Mouse (Mus musculus): ENCODE results near the gene Olfr796.

Olfr796 gene

GRCm38 (mm10) chr10:129612470-129612869 is at the start of gene Olfr796:
Gene Olfr796, minus strand, starts transcription at chr10:129612570.
- DNase-seq (ENCODE audit: low spot score), result no peak

DNA sequence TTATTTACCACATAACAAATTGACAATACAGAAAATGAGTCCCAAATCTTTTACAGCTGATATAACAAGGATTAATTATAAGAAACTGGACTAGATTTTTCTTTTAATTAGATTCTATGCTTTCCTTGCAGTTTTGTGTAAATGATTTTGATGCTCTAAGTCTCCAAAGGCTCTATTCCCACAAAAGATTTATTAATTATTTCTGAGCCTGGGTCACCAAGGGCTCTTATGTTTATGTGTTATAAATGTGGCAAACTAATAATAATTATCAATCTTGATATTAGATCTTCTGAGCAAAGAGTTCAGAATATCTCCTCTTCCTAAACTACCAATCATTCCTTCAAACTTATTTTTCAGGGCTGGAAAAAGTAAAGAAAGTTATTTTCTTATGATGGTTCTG is 45.0 kb upstream of the Olfr796 start, which contains the start of gene Olfr800:
Gene Olfr800, plus strand, starts transcription at position 301 of the 400 bp plus-strand sequence.
- DNase-seq (ENCODE audit: low spot score), result no peak

GRCm38 (mm10) chr10:129651763-129652162 is 39.4 kb upstream of the Olfr796 start:
- DNase-seq (ENCODE audit: low spot score), result no peak

- no peak for DNase-seq (ENCODE audit: low spot score)
Observed at GRCm38 (mm10) chr10:129637184-129637583, 24.8 kb upstream of the Olfr796 start, which contains the start of gene Olfr799. Gene Olfr799, plus strand, starts transcription at chr10:129637484.

GRCm38 (mm10) chr10:129627834-129628233 is 15.5 kb upstream of the Olfr796 start, which contains the start of gene Olfr798:
Gene Olfr798, minus strand, starts transcription at chr10:129627934.
- no peak for DNase-seq (ENCODE audit: low spot score)

GRCm38 (mm10) chr10:129623251-129623650 is 10.9 kb upstream of the Olfr796 start:
- DNase-seq (ENCODE audit: low spot score), result no peak

DNA sequence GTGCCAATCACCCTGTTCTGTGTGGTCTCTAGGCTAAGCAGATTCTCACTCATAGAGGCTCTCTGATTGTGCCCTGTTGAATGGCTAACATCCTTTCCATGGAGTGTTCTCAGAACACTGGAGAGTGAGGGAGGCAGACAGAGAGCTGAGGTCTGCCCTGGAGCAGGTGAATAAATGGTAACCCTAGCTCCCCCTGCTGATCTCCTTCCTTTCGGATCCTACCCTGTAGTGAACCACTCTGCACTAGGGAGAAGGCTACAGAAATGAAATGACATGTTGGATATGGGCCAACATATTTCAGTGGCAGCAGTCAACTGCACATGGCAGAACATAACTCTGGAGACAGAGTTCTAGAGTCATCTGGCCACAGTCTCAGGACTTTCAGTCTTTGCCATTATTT is 9.4 kb upstream of the Olfr796 start:
- no peak for DNase-seq (ENCODE audit: low spot score)

GRCm38 (mm10) chr10:129577066-129577465 is 35.3 kb downstream of the Olfr796 start:
- no peak for DNase-seq (ENCODE audit: low spot score)

GRCm38 (mm10) chr10:129567355-129567754 is 45.0 kb downstream of the Olfr796 start, which contains the start of gene Olfr794:
Gene Olfr794, plus strand, starts transcription at chr10:129567655.
- no peak for DNase-seq (ENCODE audit: low spot score)
